Mouse (Mus musculus) left cerebral cortex, postnatal 36 days (tissue): ENCODE measurements at regions not wholly inside any gene's neighbourhood (a gene's known extent, or its start where the extent isn't known, plus 50 kb on each side); places are given as distances from the start of the nearest gene placed in this dataset.

Experiments used
- DNase-seq, 2 experiments: peaks; one replicate each; pipeline ENCODE4 v3.0.0; 2021 to 2022; ENCODE audit warnings: low spot score in 2 of 2, mixed read lengths in 1 of 2
- intact Hi-C: fragments of 180-260 bp; cut with DNase I; formaldehyde crosslinking; loops from one replicate; pipeline ENCODE4 v1.15.1; 2025

DNA sequence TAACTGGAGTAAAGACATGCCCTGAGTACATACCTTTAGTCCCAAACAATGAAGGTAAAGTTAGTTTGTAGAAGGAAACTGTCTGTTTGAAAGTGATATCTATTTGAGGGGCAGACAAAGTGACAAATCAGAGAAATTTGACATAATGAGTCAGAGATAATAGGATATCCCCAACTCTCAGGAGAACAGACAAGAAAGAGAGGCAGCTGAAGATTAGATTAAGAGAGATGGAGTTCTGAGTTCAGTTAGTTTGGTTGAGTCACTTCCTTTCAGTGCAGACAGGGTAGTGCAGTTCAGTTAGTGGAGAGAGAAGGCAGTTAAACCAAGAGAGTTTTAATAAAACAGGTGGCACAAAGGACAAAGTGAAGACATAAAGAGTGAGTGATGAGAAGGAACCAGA is 477.4 kb upstream of the Diaph2 start:
- DNase-seq = no peak
- intact Hi-C loops = no loop called here

DNA sequence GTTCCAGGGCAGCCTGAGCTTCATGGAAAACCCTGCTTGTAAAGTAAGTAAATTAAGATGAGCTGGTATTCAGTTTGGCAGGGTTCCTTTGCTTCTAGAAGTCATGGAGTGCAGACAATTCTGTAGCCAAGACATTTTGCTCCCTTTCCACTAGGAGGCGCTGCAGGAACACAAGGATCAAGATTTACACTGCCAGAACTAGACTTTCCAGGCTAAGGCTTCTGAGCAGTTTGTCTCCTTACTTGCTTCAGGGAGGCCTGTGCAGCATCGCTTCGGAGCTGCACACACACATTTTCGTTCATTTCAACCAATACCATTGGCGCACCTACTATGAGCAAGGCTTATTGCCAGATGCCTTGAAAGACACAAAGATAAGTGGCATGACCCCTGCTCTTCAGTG is 445.6 kb upstream of the Diaph2 start:
- intact Hi-C loops = no loop called here
- DNase-seq = peak; percentile 10 to 32

DNA sequence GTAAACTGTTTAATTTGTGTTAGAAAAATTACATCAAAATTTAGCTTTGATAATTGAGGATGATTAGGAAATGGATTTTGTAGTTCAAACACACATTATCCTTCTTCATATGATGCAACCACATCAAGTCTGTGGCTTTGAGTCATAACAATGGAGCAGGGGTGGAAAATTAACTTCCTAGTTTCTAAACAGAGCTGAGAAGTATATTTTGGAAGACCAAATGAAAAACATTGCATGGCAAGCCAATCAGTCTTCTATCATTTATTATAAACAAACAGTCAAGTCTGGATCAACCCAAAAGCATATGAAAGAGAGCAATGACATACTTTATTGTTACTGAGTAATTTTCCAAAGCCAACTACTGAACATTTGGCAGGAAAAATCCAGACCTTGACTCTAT is 440.2 kb upstream of the Diaph2 start:
- no peak for DNase-seq
- intact Hi-C loops = no loop called here

DNA sequence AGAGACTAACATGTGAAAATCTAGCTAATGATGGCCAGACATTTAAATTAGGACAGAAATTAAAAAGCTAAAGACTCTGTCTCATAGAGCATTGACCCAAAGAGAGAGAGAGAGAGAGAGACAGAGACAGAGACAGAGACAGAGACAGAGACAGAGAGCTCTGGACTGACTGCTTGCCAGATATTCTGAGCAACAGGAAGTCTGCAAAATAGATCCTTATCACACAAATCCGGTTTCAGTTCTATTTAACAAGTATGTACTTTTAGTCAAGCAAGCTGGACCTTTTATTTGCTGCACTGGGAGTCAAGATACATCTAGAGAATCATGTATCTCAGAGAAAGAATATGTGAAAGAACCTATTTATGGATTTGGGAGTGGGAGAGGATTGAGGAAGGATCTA is 420.1 kb upstream of the Diaph2 start:
- DNase-seq = no peak
- intact Hi-C loops = no loop called here

DNA sequence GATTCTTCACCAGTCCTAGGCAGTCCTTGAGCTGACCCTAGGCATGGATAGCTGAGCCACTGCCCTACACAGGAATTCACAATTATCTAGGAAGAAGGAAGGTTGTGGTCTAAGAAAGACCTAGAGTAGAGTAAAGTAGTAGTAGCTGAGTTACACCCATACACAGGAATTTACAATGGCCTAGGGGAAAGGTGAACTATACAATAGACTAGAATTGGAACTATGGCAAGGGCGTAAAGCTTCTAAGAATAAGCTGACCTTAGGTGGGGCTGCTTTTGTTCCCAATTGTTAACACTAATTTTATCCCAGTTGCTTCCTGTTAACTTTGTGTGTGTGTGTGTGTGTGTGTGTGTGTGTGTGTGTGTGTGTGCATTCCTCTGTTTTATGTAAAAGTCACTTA is 416.7 kb upstream of the Diaph2 start:
- intact Hi-C loops = no loop called here
- DNase-seq = no peak
